Mouse (Mus musculus): ENCODE results near the gene Gcnt7. TPM values are rescaled to one million over a fixed set of nuclear protein-coding genes. Genes with fewer than 3 reads are reported as not detected.
A peak's percentile ranks its signal among the peaks of the same experiment; 100 is the strongest.

The Gcnt7 gene
- polyA plus RNA-seq, 1 experiment from 2014 or later: 1.0 TPM

- H3K4me2 ChIP-seq (ENCODE audit: low read depth, low read length): no peak overlapping the region
- H3K9me3 ChIP-seq (ENCODE audit: control insufficient read depth, low read length): no peaks in the 10 kb centered on the region
- no peak overlapping the region for H3K4me3 ChIP-seq (ENCODE audit: low read length)
- no peak overlapping the region for H3K9ac ChIP-seq (ENCODE audit: low read depth, low read length)
- peaks cover 5% of the 10 kb centered on the region; the same call in 1 of the 2 replicates for H3K4me1 ChIP-seq (ENCODE audit: control insufficient read depth, insufficient read depth, low read length)
- H3K36me3 ChIP-seq (ENCODE audit: control insufficient read depth, insufficient read depth, low read length): no peaks in the 10 kb centered on the region
- ATAC-seq: no peak
- H3K27me3 ChIP-seq (replicated peaks; ENCODE audit: control insufficient read depth, insufficient read depth, low read length): no peaks in the 10 kb centered on the region
- no peak overlapping the region for H3K27ac ChIP-seq (ENCODE audit: low read length)
- 53% methylated on average over 12 of the region's 12 CpGs for WGBS
Observed at GRCm38 (mm10) chr2:172416218-172416617, 42.2 kb downstream of the Gcnt7 start.

DNA sequence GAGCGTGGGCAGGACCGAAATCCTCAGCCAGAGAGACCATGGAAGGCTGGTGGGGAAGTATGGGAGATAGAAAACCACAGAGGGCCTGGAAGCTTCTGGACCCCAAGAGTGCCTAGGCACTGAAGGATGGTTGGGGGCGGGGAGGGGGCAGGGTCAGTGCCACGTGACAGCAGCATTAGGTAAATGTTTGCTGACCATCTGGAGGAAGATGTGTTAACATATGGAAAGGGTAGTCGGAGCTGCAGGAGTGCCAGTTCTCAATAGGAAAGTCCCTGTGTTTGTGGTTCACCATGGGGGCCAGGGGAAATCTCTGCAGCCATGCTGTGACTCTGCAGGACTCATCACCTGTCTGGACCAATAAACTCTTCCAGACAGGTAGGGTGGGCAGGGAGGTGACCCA is 44.5 kb downstream of the Gcnt7 start:
- no peak for ATAC-seq
- H3K27ac ChIP-seq (ENCODE audit: low read length): no peak overlapping the region
- no peak overlapping the region for H3K9ac ChIP-seq (ENCODE audit: low read depth, low read length)
- no peak overlapping the region for H3K4me2 ChIP-seq (ENCODE audit: low read depth, low read length)
- H3K9me3 ChIP-seq (ENCODE audit: control insufficient read depth, low read length): no peaks in the 10 kb centered on the region
- H3K36me3 ChIP-seq (ENCODE audit: control insufficient read depth, insufficient read depth, low read length): no peaks in the 10 kb centered on the region
- H3K4me1 ChIP-seq (ENCODE audit: control insufficient read depth, insufficient read depth, low read length): peaks cover 5% of the 10 kb centered on the region; the same call in 1 of the 2 replicates
- H3K27me3 ChIP-seq (replicated peaks; ENCODE audit: control insufficient read depth, insufficient read depth, low read length): no peaks in the 10 kb centered on the region
- no peak overlapping the region for H3K4me3 ChIP-seq (ENCODE audit: low read length)
- 47% methylated on average over 5 of the region's 5 CpGs for WGBS

GRCm38 (mm10) chr2:172413273-172413672 is 45.1 kb downstream of the Gcnt7 start:
- no peak for ATAC-seq
- peaks cover 5% of the 10 kb centered on the region; the same call in 1 of the 2 replicates for H3K4me1 ChIP-seq (ENCODE audit: control insufficient read depth, insufficient read depth, low read length)
- no peaks in the 10 kb centered on the region for H3K36me3 ChIP-seq (ENCODE audit: control insufficient read depth, insufficient read depth, low read length)
- no peak overlapping the region for H3K27ac ChIP-seq (ENCODE audit: low read length)
- no peaks in the 10 kb centered on the region for H3K27me3 ChIP-seq (replicated peaks; ENCODE audit: control insufficient read depth, insufficient read depth, low read length)
- H3K4me2 ChIP-seq (ENCODE audit: low read depth, low read length): no peak overlapping the region
- no peak overlapping the region for H3K9ac ChIP-seq (ENCODE audit: low read depth, low read length)
- H3K4me3 ChIP-seq (ENCODE audit: low read length): no peak overlapping the region
- no peaks in the 10 kb centered on the region for H3K9me3 ChIP-seq (ENCODE audit: control insufficient read depth, low read length)
- 26% methylated on average over 4 of the region's 4 CpGs for WGBS

DNA sequence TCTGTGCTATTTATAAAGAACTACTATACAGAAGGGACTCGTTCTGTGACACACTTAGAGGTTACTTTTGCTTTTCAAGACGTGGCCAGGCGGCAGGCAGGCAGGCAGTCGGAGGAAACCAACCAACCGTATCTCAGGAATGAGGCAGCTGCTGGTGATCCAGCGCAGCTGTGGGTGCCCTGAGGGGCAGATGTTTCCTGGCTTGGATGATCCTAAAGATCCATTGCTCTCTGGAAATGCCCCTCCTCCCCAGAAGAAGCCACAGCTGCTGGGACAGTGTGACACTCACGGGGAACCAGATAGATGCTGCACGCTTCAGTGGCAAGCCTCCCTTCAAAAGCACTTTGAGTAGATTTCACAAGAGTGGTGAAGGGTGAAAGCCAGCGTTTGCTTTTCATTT is 45.9 kb downstream of the Gcnt7 start:
- no peak overlapping the region for H3K27ac ChIP-seq (ENCODE audit: low read length)
- H3K4me2 ChIP-seq (ENCODE audit: low read depth, low read length): 0 out of 2 replicates have a peak overlapping the region, but pooled peaks have one; percentile 19
- H3K27me3 ChIP-seq (replicated peaks; ENCODE audit: control insufficient read depth, insufficient read depth, low read length): no peaks in the 10 kb centered on the region
- no peak overlapping the region for H3K4me3 ChIP-seq (ENCODE audit: low read length)
- WGBS: 9% methylated on average over 9 of the region's 9 CpGs
- ATAC-seq: peak; percentile 23; the same call in 1 of the 2 replicates
- H3K9ac ChIP-seq (ENCODE audit: low read depth, low read length): no peak overlapping the region
- peaks cover 5% of the 10 kb centered on the region; the same call in 1 of the 2 replicates for H3K4me1 ChIP-seq (ENCODE audit: control insufficient read depth, insufficient read depth, low read length)
- no peaks in the 10 kb centered on the region for H3K36me3 ChIP-seq (ENCODE audit: control insufficient read depth, insufficient read depth, low read length)
- no peaks in the 10 kb centered on the region for H3K9me3 ChIP-seq (ENCODE audit: control insufficient read depth, low read length)

DNA sequence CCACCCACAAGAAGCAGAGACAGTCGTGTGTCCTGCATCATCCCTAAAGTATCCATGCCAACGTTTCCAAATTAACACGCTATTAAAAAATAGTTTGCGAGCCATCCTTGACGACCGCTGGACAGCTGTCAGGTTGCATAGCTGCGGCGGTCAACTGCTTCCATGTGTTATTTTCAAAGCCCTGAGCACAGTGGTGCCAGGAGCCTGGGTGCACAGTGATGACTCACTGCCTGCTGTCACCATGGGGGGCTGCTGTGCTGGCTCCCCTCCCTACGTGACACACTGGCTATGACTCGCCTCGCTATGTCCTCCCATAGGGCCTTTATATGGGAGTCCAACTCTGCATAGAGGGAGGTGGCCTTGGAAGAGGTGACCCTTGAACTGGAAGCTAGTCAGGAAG is 47.3 kb downstream of the Gcnt7 start:
- H3K4me1 ChIP-seq (ENCODE audit: control insufficient read depth, insufficient read depth, low read length): peaks cover 5% of the 10 kb centered on the region; the same call in 1 of the 2 replicates
- no peaks in the 10 kb centered on the region for H3K36me3 ChIP-seq (ENCODE audit: control insufficient read depth, insufficient read depth, low read length)
- no peak overlapping the region for H3K4me2 ChIP-seq (ENCODE audit: low read depth, low read length)
- H3K27me3 ChIP-seq (replicated peaks; ENCODE audit: control insufficient read depth, insufficient read depth, low read length): no peaks in the 10 kb centered on the region
- WGBS: 86% methylated on average over 11 of the region's 11 CpGs
- no peak overlapping the region for H3K27ac ChIP-seq (ENCODE audit: low read length)
- no peaks in the 10 kb centered on the region for H3K9me3 ChIP-seq (ENCODE audit: control insufficient read depth, low read length)
- H3K4me3 ChIP-seq (ENCODE audit: low read length): no peak overlapping the region
- no peak for ATAC-seq
- no peak overlapping the region for H3K9ac ChIP-seq (ENCODE audit: low read depth, low read length)

GRCm38 (mm10) chr2:172410686-172411085 is 47.7 kb downstream of the Gcnt7 start:
- 82% methylated on average over 2 of the region's 2 CpGs for WGBS
- peaks cover 5% of the 10 kb centered on the region; the same call in 1 of the 2 replicates for H3K4me1 ChIP-seq (ENCODE audit: control insufficient read depth, insufficient read depth, low read length)
- H3K27ac ChIP-seq (ENCODE audit: low read length): no peak overlapping the region
- no peaks in the 10 kb centered on the region for H3K27me3 ChIP-seq (replicated peaks; ENCODE audit: control insufficient read depth, insufficient read depth, low read length)
- H3K36me3 ChIP-seq (ENCODE audit: control insufficient read depth, insufficient read depth, low read length): no peaks in the 10 kb centered on the region
- ATAC-seq: no peak
- H3K9me3 ChIP-seq (ENCODE audit: control insufficient read depth, low read length): no peaks in the 10 kb centered on the region
- no peak overlapping the region for H3K4me2 ChIP-seq (ENCODE audit: low read depth, low read length)
- no peak overlapping the region for H3K9ac ChIP-seq (ENCODE audit: low read depth, low read length)
- no peak overlapping the region for H3K4me3 ChIP-seq (ENCODE audit: low read length)

GRCm38 (mm10) chr2:172407499-172407898 is 50.9 kb downstream of the Gcnt7 start:
- no peaks in the 10 kb centered on the region for H3K9me3 ChIP-seq (ENCODE audit: control insufficient read depth, low read length)
- H3K9ac ChIP-seq (ENCODE audit: low read depth, low read length): no peak overlapping the region
- H3K4me2 ChIP-seq (ENCODE audit: low read depth, low read length): no peak overlapping the region
- ATAC-seq: no peak
- H3K36me3 ChIP-seq (ENCODE audit: control insufficient read depth, insufficient read depth, low read length): no peaks in the 10 kb centered on the region
- no peaks in the 10 kb centered on the region for H3K27me3 ChIP-seq (replicated peaks; ENCODE audit: control insufficient read depth, insufficient read depth, low read length)
- WGBS: 73% methylated on average over 2 of the region's 2 CpGs
- H3K27ac ChIP-seq (ENCODE audit: low read length): no peak overlapping the region
- 0 out of 2 replicates have a peak, but pooled peaks cover 2% of the 10 kb centered on the region for H3K4me1 ChIP-seq (ENCODE audit: control insufficient read depth, insufficient read depth, low read length)
- no peak overlapping the region for H3K4me3 ChIP-seq (ENCODE audit: low read length)

DNA sequence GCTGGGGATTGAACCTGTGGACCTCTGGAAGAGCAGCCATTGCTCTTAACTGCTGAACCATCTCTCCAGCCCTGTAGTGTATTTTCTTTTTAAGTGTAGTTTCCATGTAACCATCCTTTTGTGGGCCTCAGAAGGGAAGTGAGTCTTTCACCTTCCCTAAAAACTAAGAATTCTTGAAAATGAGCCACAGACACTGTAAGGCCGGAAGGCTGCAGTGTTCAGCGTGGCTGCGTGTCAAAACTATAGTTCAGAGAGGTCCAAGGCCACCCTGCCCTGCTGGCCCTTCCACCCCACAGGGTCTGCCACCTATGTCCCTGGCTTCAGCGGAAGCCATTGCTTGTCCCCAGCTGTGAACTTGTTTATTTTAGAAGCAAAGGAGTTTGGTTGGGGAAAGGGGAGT is 52.2 kb downstream of the Gcnt7 start:
- no peaks in the 10 kb centered on the region for H3K9me3 ChIP-seq (ENCODE audit: control insufficient read depth, low read length)
- H3K27me3 ChIP-seq (replicated peaks; ENCODE audit: control insufficient read depth, insufficient read depth, low read length): no peaks in the 10 kb centered on the region
- H3K4me1 ChIP-seq (ENCODE audit: control insufficient read depth, insufficient read depth, low read length): no peaks in the 10 kb centered on the region
- no peak overlapping the region for H3K4me2 ChIP-seq (ENCODE audit: low read depth, low read length)
- H3K36me3 ChIP-seq (ENCODE audit: control insufficient read depth, insufficient read depth, low read length): no peaks in the 10 kb centered on the region
- H3K9ac ChIP-seq (ENCODE audit: low read depth, low read length): no peak overlapping the region
- no peak overlapping the region for H3K4me3 ChIP-seq (ENCODE audit: low read length)
- WGBS: 75% methylated on average over 4 of the region's 4 CpGs
- ATAC-seq: no peak
- H3K27ac ChIP-seq (ENCODE audit: low read length): no peak overlapping the region

- 64% methylated on average over 3 of the region's 3 CpGs for WGBS
- ATAC-seq: no peak
Observed at GRCm38 (mm10) chr2:172405011-172405410, 53.4 kb downstream of the Gcnt7 start.

GRCm38 (mm10) chr2:172404239-172404638 is 54.2 kb downstream of the Gcnt7 start:
- WGBS: 65% methylated on average over 7 of the region's 7 CpGs
- Histone ChIP-seq H3K4me1 (ENCODE audit: control insufficient read depth, insufficient read depth, low read length) (no peaks in the 10 kb centered on the region), H3K9ac (ENCODE audit: low read depth, low read length) (no peak overlapping the region), H3K4me3 (ENCODE audit: low read length) (no peak overlapping the region), H3K36me3 (ENCODE audit: control insufficient read depth, insufficient read depth, low read length) (no peaks in the 10 kb centered on the region), H3K9me3 (ENCODE audit: control insufficient read depth, low read length) (no peaks in the 10 kb centered on the region), H3K4me2 (ENCODE audit: low read depth, low read length) (no peak overlapping the region), H3K27ac (ENCODE audit: low read length) (no peak overlapping the region), H3K27me3 (replicated peaks; ENCODE audit: control insufficient read depth, insufficient read depth, low read length) (no peaks in the 10 kb centered on the region)
- ATAC-seq: no peak

More at GRCm38 (mm10) chr2:172405011-172405410, 53.4 kb downstream of the Gcnt7 start:
- no peak overlapping the region for H3K4me2 ChIP-seq (ENCODE audit: low read depth, low read length)
- H3K4me3 ChIP-seq (ENCODE audit: low read length): no peak overlapping the region
- no peaks in the 10 kb centered on the region for H3K9me3 ChIP-seq (ENCODE audit: control insufficient read depth, low read length)
- H3K27ac ChIP-seq (ENCODE audit: low read length): no peak overlapping the region
- H3K9ac ChIP-seq (ENCODE audit: low read depth, low read length): no peak overlapping the region
- H3K36me3 ChIP-seq (ENCODE audit: control insufficient read depth, insufficient read depth, low read length): no peaks in the 10 kb centered on the region
- no peaks in the 10 kb centered on the region for H3K27me3 ChIP-seq (replicated peaks; ENCODE audit: control insufficient read depth, insufficient read depth, low read length)
- no peaks in the 10 kb centered on the region for H3K4me1 ChIP-seq (ENCODE audit: control insufficient read depth, insufficient read depth, low read length)
